In genomic region chr2:75702588-75702976, GRCm38 (mm10) we compare ENCODE assay signal across 7 mouse cellular contexts. TPM values are rescaled to one million over a fixed set of nuclear protein-coding genes. Genes with fewer than 3 reads are reported as not detected.
DNase-seq lines count a peak whose midpoint lies in the region; ATAC-seq lines count a peak whose summit lies in the region.

No protein-coding gene starts in this region.

- ATAC-seq in forebrain, embryonic 15.5 days (replicated peaks) = no peak
- no peak for ATAC-seq in liver, embryonic 11.5 days (replicated peaks; ENCODE audit: low FRiP score)
- ATAC-seq in monocyte, adult 5-6 weeks (replicated peaks; ENCODE audit: insufficient number of reproducible peaks, low FRiP score, low TSS enrichment, poor library complexity, severe bottlenecking) = no peak
- ATAC-seq in erythroid progenitor cell, adult 5-6 weeks (replicated peaks; ENCODE audit: low FRiP score, poor library complexity, severe bottlenecking) = no peak

- peaks cover 33% of the 10 kb centered on the region for H3K4me1 ChIP-seq in forebrain, embryonic 15.5 days
- H3K4me1 ChIP-seq in liver, embryonic 11.5 days (replicated peaks; ENCODE audit: control insufficient read depth, insufficient read depth, low read length) = peaks cover 41% of the 10 kb centered on the region

- H3K4me2 ChIP-seq in forebrain, embryonic 15.5 days (replicated peaks) = peak overlapping the region; percentile 87
- peak overlapping the region; percentile 67 for H3K4me2 ChIP-seq in liver, embryonic 11.5 days

- H3K36me3 ChIP-seq in forebrain, embryonic 15.5 days = no peaks in the 10 kb centered on the region
- H3K36me3 ChIP-seq in liver, embryonic 11.5 days (ENCODE audit: control insufficient read depth, insufficient read depth, low read length) = no peaks in the 10 kb centered on the region

- DNase-seq in thymus, postnatal 0 days (ENCODE audit: low spot score) = peak; percentile 42
- no peak for DNase-seq in thymus, adult 18-20 months
- no peak for DNase-seq in liver, embryonic 11.5 days (ENCODE audit: low spot score)
- no peak for DNase-seq in urinary bladder, postnatal 4 days (ENCODE audit: low spot score in 2 of 2)

- H3K9ac ChIP-seq in forebrain, embryonic 15.5 days (replicated peaks) = no peak overlapping the region
- peak overlapping the region; percentile 90 for H3K9ac ChIP-seq in liver, embryonic 11.5 days (ENCODE audit: low read depth, low read length)

- peak overlapping the region; percentile 54; the same call in 1 of the 2 replicates for H3K4me3 ChIP-seq in forebrain, embryonic 15.5 days
- peak overlapping the region; percentile 73 for H3K4me3 ChIP-seq in liver, embryonic 11.5 days (ENCODE audit: low read depth, low read length)

- 28% methylated on average over 5 of the region's 5 CpGs for WGBS in forebrain, embryonic 15.5 days
- 28% methylated on average over 5 of the region's 5 CpGs for WGBS in liver, embryonic 11.5 days

- H3K27me3 ChIP-seq in forebrain, embryonic 15.5 days = no peaks in the 10 kb centered on the region
- no peaks in the 10 kb centered on the region for H3K27me3 ChIP-seq in liver, embryonic 11.5 days (replicated peaks; ENCODE audit: control insufficient read depth, insufficient read depth, low read length)

- H3K27ac ChIP-seq in forebrain, embryonic 15.5 days (replicated peaks) = no peak overlapping the region
- H3K27ac ChIP-seq in liver, embryonic 11.5 days (ENCODE audit: low read depth, low read length) = peak overlapping the region; percentile 99

- H3K9me3 ChIP-seq in forebrain, embryonic 15.5 days = no peaks in the 10 kb centered on the region
- no peaks in the 10 kb centered on the region for H3K9me3 ChIP-seq in liver, embryonic 11.5 days (ENCODE audit: control insufficient read depth, low read length)

RNA-seq across cellular contexts. Expression of gene Nfe2l2, which starts 1.9 kb away (rescaled TPM):
- 56.6 and 57.3 TPM in 2 replicates for polyA plus RNA-seq in thymus, postnatal 0 days (2015; fragmentation: Nextera tagmentation; extraction: Ambion mirVana)
- 13.3 and 14.3 TPM in 2 replicates for polyA plus RNA-seq in forebrain, embryonic 15.5 days (2015; fragmentation: Nextera tagmentation; extraction: Ambion mirVana)
- 69.6 and 77.5 TPM in 2 replicates for polyA plus RNA-seq in liver, embryonic 11.5 days (2014; fragmentation: Nextera tagmentation; extraction: Ambion mirVana)
- total RNA-seq in monocyte, adult 5-6 weeks (2017) = 147 to 253 TPM (median 230 TPM) in 3 replicates
- 83.6 and 99.3 TPM in 2 replicates for total RNA-seq in erythroid progenitor cell, adult 5-6 weeks (2015; ENCODE audit: low replicate concordance)
- 63.1 and 65.1 TPM in 2 replicates for total RNA-seq in erythroid progenitor cell, adult 5-6 weeks (2017; ENCODE audit: low replicate concordance)

RNA-seq across cellular contexts. Expression of gene Hnrnpa3, which starts 43.5 kb away (rescaled TPM):
- 292 and 303 TPM in 2 replicates for polyA plus RNA-seq in thymus, postnatal 0 days (2015; fragmentation: Nextera tagmentation; extraction: Ambion mirVana)
- 256 and 258 TPM in 2 replicates for polyA plus RNA-seq in forebrain, embryonic 15.5 days (2015; fragmentation: Nextera tagmentation; extraction: Ambion mirVana)
- 222 and 234 TPM in 2 replicates for polyA plus RNA-seq in liver, embryonic 11.5 days (2014; fragmentation: Nextera tagmentation; extraction: Ambion mirVana)
- 236 to 464 TPM (median 357 TPM) in 3 replicates for total RNA-seq in monocyte, adult 5-6 weeks (2017)
- 321 and 355 TPM in 2 replicates for total RNA-seq in erythroid progenitor cell, adult 5-6 weeks (2015; ENCODE audit: low replicate concordance)
- total RNA-seq in erythroid progenitor cell, adult 5-6 weeks (2017; ENCODE audit: low replicate concordance) = 329 and 477 TPM in 2 replicates
